Mouse (Mus musculus): ENCODE results near the gene Znhit1.
"Not testable (repeated sequence)": the region's sequence is repeated elsewhere in the genome, so short reads cannot be mapped to it uniquely, and the experiment has no call there.

The Znhit1 gene

DNA sequence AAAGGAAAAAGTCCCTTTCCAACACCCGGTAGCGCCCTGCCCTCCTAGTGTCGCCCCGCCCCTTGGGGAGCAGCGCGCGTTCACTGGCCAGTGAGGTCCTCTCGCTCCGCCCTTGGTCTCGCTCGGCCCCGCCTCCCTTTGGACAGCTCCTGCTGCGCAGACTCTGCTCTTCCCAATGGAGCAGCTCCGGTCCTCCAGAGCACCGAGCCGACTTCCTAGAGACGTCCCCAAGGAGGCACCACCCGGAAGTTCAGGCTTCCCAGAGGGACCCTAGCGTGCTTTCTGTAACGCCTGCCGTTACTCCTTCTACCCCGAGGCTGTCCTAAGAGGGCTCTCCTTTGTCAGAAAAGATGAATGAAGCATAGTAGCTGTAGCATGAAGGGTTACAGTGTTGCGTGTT, 34.8 kb downstream of the Znhit1 start, which contains the start of gene Fis1:
Fis1 (plus strand) TSS at position 261 of the 400 bp plus-strand sequence.
- peak; percentile 98 for DNase-seq (ENCODE audit: inconsistent ontology term)

DNA sequence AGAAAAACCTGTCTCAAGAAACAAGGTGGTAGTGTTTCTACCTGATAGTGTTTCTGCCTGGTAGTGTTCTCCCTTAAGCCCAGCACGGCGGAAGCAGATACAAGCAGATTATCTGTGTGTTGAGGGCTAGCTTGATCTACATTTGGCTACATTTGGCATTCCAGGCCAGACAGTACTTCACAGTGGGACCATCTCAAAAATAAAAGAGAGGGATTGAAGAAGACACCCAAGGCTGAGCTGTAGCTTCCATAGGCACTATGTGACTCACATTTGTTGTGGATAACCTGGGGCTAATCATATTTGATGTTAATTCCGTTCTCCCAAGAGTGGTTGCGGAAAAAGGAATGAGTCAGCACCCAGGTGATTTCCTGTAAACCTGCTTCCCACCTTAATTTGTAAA, 35.7 kb downstream of the Znhit1 start:
- no peak for DNase-seq (ENCODE audit: inconsistent ontology term)

- DNase-seq (ENCODE audit: inconsistent ontology term): no peak
Measured at GRCm38 (mm10) chr5:136950521-136950920, 37.3 kb downstream of the Znhit1 start.

- DNase-seq (ENCODE audit: inconsistent ontology term): not testable (repeated sequence)
Measured at GRCm38 (mm10) chr5:136949551-136950336, 38.1 kb downstream of the Znhit1 start.

- no peak for DNase-seq (ENCODE audit: inconsistent ontology term)
Measured at GRCm38 (mm10) chr5:136947874-136948273, 39.9 kb downstream of the Znhit1 start.

DNA sequence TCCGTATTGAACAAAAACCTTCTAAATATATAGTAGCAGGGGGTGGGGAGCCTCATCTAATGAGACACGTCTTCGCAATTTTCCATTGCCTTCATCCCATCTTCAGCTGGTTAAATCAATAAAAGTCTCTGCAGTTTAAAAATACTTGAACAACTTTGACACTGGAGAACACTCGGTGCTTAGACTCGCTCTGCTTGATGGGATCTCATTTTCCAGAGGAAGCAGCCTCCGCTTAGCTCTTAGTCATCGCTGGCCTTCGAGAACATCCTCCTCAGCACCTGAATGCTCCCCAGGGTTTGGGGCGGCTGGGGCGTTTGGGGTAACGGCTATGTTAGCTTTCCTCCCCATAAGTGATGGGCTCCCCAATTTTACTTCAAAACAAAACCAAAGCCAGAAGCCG, 42.7 kb downstream of the Znhit1 start:
- DNase-seq (ENCODE audit: inconsistent ontology term): no peak

GRCm38 (mm10) chr5:136943382-136943781, 44.4 kb downstream of the Znhit1 start:
- DNase-seq (ENCODE audit: inconsistent ontology term): no peak

DNA sequence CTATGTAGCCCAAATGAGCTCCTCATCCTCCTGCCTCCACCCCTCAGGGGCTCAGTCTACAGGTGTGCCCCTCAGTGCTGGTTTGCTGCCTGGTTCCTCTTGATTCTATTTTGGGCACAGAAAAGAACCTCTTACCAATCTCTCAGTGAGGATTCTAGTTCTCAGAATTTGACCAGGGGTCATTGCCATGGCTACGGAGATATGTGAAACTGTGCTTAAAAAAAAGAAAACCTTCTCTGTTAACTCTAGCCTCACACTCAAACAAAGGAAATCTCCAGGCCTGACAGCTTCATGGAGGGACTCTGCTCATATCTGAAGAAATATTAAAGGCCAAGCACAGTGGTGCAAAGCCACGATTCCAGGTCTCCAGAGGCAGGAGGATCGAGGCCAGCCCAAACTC, 45.0 kb downstream of the Znhit1 start:
- DNase-seq (ENCODE audit: inconsistent ontology term): no peak

- DNase-seq (ENCODE audit: inconsistent ontology term): no peak
Measured at GRCm38 (mm10) chr5:136940845-136941560, 46.8 kb downstream of the Znhit1 start.

DNA sequence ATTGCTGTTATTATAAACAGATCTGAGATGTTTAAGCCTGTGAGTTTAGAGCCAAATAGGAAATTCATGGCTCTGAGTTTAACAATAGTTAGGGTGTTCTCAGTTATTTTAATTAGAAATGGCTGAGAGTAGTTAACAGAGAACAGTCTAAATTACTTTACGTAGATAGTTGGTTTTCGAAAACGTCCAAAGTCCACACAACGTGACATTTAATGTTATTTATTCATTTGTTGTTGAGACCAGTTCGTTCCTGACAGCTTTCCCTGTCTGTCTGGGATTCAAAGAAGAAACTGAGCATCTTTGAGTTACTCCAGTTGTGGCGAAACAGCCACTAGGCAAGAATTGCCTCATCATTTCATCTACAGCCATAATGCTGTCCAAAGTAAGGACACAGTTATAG, 47.8 kb downstream of the Znhit1 start:
- DNase-seq (ENCODE audit: inconsistent ontology term): not testable (repeated sequence)

DNA sequence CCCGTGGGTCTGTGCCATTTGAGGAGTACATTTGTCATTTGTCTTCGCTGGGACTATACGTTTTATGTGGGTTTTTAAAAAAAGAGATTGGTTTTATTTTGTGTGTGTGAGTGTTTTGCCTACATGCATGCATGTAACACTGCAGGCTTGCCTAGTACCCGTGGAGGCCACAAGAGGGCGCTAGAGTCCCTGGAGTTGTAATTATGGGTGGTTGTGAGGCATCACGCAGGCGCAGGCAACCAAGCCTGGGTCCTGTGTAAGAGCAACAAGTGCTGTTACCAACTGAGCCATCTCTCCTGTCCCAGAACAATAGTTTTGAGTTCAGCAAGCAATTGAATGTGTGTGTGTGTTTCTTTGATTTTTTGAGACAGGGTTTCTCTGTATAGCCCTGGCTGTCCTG, 48.5 kb downstream of the Znhit1 start:
- no peak for DNase-seq (ENCODE audit: inconsistent ontology term)

- DNase-seq (ENCODE audit: inconsistent ontology term): no peak
Measured at GRCm38 (mm10) chr5:136937621-136938020, 50.2 kb downstream of the Znhit1 start.

GRCm38 (mm10) chr5:136936750-136937149, 51.1 kb downstream of the Znhit1 start:
- no peak for DNase-seq (ENCODE audit: inconsistent ontology term)

DNA sequence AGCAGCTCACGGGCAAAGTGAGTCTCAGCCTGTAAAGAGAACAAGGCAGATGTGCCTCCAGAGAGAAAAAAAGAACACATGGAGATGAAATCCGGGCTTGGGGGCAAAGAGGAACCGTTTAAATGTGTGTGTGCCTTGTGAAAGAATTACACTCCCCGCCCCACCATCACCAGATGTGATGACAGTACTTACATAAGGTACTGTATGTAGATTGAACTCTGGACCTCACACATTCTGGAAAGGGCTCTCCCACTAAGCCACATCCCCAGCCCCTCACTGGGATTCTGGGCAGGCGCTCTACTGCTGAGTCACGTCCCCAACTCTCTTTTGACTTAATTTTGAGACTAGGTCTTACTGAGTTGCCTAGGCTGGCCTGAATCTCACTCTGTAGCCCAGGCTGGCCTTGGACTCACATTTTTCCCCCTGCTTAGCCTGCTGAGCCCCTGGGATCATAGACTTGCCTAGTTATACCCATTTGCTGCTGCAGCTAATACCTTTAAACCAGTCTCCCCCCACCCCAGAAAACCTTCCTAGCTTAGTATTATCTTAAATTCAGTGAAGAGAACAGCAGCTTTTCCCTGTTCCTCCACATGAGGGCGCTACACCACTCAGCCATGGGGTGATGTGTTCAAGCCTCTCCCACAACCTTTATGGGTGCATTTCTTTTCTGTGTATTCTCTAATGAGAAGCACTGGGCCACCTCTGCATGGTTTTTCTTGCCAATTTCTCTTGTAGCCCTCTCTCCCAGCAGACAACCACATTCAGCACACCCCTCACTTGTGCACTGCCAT, 51.7 kb downstream of the Znhit1 start:
- DNase-seq (ENCODE audit: inconsistent ontology term): no peak

DNA sequence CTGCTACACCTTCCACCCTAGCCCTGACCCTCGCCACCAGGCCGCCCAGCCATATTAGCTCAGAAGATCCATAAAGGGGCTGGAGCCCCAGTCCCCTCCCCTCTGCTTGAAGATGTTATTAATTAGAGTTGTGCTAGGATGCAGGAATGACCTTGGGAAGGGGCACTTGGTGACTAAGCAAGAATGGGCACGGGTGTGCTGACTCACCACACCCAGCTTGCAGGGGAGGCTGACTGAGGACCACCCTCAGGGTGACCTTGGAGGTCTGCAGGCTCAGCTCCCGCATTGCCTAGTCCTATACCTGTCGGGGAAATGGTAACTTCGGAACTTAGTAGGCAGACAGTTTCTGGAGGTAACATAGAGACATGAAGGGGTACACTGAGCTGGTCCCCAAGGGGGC, 53.9 kb downstream of the Znhit1 start:
- DNase-seq (ENCODE audit: inconsistent ontology term): no peak

- DNase-seq (ENCODE audit: inconsistent ontology term): no peak
Measured at GRCm38 (mm10) chr5:136932956-136933355, 54.9 kb downstream of the Znhit1 start.
